Mouse (Mus musculus) hindbrain, embryonic 16.5 days (tissue): ENCODE results near the gene Armcx4. TPM values are rescaled to one million over a fixed set of nuclear protein-coding genes. Genes with fewer than 3 reads are reported as not detected.
"Not testable (repeated sequence)": the region's sequence is repeated elsewhere in the genome, so short reads cannot be mapped to it uniquely, and the experiment has no call there.

Experiments used
- ATAC-seq: fragments of 200-750 bp; cut with Nextera tagmentation; 2 replicates; pipeline ENCODE4 v1.8.0; 2017; ENCODE audit warnings: moderate TSS enrichment, moderate library complexity
- H3K27ac ChIP-seq: fragments of 300-500 bp; sonication (generic); 2 replicates; pipeline ENCODE4 v1.5.1; 2014; ENCODE audit warnings: low read depth, mild to moderate bottlenecking, control low read depth, low read length, moderate library complexity
- H3K27me3 ChIP-seq: fragments of 300-500 bp; sonication (generic); replicated peaks from 2 replicates; pipeline ENCODE4 v1.6.1; 2014; ENCODE audit warnings: low read length; ENCODE audit not compliant: control insufficient read depth, insufficient read depth
- H3K36me3 ChIP-seq: fragments of 300-500 bp; sonication (generic); 2 replicates; pipeline ENCODE4 v1.6.1; 2014; ENCODE audit warnings: mild to moderate bottlenecking, low read length, moderate library complexity, mixed read lengths; ENCODE audit not compliant: control insufficient read depth, insufficient read depth
- H3K4me1 ChIP-seq: fragments of 300-500 bp; sonication (generic); 2 replicates; pipeline ENCODE4 v1.6.1; 2014; ENCODE audit warnings: low read depth, low read length; ENCODE audit not compliant: control insufficient read depth, insufficient read depth
- H3K4me2 ChIP-seq: fragments of 300-500 bp; sonication (generic); 2 replicates; pipeline ENCODE4 v1.6.1; 2014; ENCODE audit warnings: mild to moderate bottlenecking, low read length, control low read depth, moderate library complexity
- H3K4me3 ChIP-seq: fragments of 300-500 bp; sonication (generic); 2 replicates; pipeline ENCODE4 v1.5.1; 2014; ENCODE audit warnings: mild to moderate bottlenecking, low read length, control low read depth, moderate library complexity
- H3K9ac ChIP-seq: fragments of 300-500 bp; sonication (generic); 2 replicates; pipeline ENCODE4 v1.6.1; 2014; ENCODE audit warnings: low read depth, mild to moderate bottlenecking, control low read depth, low read length, moderate library complexity
- H3K9me3 ChIP-seq: fragments of 300-500 bp; sonication (generic); 2 replicates; pipeline ENCODE4 v1.6.1; 2014; ENCODE audit warnings: mild to moderate bottlenecking, low read length, moderate library complexity; ENCODE audit not compliant: control insufficient read depth
- WGBS: fragments of 180-500 bp; shearing (Covaris S2); extraction: QIAGEN DNeasy Blood & Tissue Kit; methylation state at CpG from one replicate; pipeline ENCODE4 v1.1.7; 2014; 5-methylcytosine and 5-hydroxymethylcytosine counted together
- polyA plus RNA-seq: library from polyadenylated mRNA; unstranded; fragments of >200 nt; fragmentation: Nextera tagmentation; extraction: Ambion mirVana; gene quantifications from 2 replicates; pipeline ENCODE4 v1.2.1, GENCODE M21; 2015

Armcx4 gene
- polyA plus RNA-seq, 1 experiment from 2014 or later: 4.2 TPM

DNA sequence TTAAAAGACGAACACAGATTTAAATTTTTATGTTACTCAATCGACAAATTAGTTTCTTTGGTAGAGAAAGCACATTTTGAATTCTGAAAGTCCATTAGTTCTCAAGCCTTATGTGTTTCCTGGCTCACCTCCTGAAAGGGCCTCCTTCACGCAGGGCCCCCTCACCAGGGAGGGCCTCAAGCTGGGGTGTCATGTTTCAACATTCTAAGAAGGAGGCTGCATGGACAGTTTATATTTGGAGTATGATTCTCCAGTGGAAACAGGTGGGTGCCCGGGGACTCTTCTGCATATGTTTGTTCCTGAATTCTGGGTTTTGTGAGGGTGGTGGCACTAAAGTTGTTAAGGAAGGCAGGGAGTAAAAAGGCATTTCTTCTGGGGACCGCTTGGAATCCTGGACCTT is 1.4 kb upstream of the Armcx4 start:
- H3K4me1 ChIP-seq: no peaks in the 10 kb centered on the region
- H3K27ac ChIP-seq: peak overlapping the region; percentile 66; the same call in 1 of the 2 replicates
- H3K4me2 ChIP-seq: peak overlapping the region; percentile 52
- H3K27me3 ChIP-seq: no peaks in the 10 kb centered on the region
- 41% methylated on average over 5 of the region's 5 CpGs for WGBS
- no peaks in the 10 kb centered on the region for H3K36me3 ChIP-seq
- ATAC-seq: no peak
- peak overlapping the region; percentile 26 for H3K4me3 ChIP-seq
- H3K9me3 ChIP-seq: no peaks in the 10 kb centered on the region
- peak overlapping the region; percentile 38; the same call in 1 of the 2 replicates for H3K9ac ChIP-seq

- H3K4me1 ChIP-seq: no peaks in the 10 kb centered on the region
- peak overlapping the region; percentile 83 for H3K27ac ChIP-seq
- peak overlapping the region; percentile 64 for H3K9ac ChIP-seq
- WGBS: 23% methylated on average over 15 of the region's 16 CpGs
- peak overlapping the region; percentile 61 for H3K4me2 ChIP-seq
- ATAC-seq: peak; percentile 28
- H3K36me3 ChIP-seq: no peaks in the 10 kb centered on the region
- H3K27me3 ChIP-seq: no peaks in the 10 kb centered on the region
- H3K9me3 ChIP-seq: no peaks in the 10 kb centered on the region
- peak overlapping the region; percentile 48 for H3K4me3 ChIP-seq
Observed at GRCm38 (mm10) chrX:134686739-134687171, 436 bp downstream of the Armcx4 start.

- Histone ChIP-seq H3K4me2 (no peak overlapping the region), H3K27me3 (no peaks in the 10 kb centered on the region), H3K9ac (no peak overlapping the region), H3K9me3 (no peaks in the 10 kb centered on the region), H3K4me3 (no peak overlapping the region), H3K27ac (no peak overlapping the region), H3K36me3 (no peaks in the 10 kb centered on the region), H3K4me1 (no peaks in the 10 kb centered on the region)
- WGBS: 77% methylated on average over 2 of the region's 2 CpGs
- ATAC-seq: no peak
Observed at GRCm38 (mm10) chrX:134689676-134690075, 3.4 kb downstream of the Armcx4 start.

DNA sequence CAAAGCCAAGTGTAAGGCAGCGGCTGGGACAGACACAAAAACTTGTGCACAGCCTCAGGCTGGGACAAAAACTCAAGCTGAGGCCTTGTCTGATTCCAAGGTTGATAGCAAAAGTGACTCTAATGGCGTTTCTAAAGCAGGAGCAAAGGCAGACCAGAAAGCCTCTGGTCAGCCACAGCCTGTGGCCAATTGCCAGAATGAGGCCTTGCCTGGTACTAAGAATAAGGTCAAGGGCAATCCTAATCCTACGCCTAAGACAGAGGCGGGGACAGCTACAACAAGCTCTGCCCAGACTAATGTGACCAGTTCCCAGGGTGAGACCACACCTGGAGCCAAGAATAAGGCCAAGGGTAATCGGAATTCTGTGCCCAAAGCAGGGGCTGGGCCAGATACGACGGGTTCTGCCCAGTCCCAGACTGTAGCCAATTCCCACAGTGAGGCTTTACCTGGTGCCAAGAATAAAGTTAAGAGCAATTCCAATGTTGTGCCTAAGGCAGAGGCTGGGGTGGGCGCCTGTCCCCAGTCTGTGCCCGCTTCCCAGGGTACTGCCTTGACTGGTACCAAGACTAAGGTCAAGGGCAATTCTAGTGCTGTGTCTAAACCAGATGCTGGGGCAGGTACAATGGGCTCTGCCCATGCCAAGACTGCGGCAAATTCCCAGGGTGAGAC is 4.7 kb downstream of the Armcx4 start:
- no peaks in the 10 kb centered on the region for H3K27me3 ChIP-seq
- no peaks in the 10 kb centered on the region for H3K9me3 ChIP-seq
- H3K4me3 ChIP-seq: no peak overlapping the region
- no peak overlapping the region for H3K9ac ChIP-seq
- no peak for ATAC-seq
- WGBS: 70% methylated on average over 10 of the region's 10 CpGs
- H3K27ac ChIP-seq: no peak overlapping the region
- no peak overlapping the region for H3K4me2 ChIP-seq
- no peaks in the 10 kb centered on the region for H3K4me1 ChIP-seq
- no peaks in the 10 kb centered on the region; the same call in 1 of the 2 replicates for H3K36me3 ChIP-seq

DNA sequence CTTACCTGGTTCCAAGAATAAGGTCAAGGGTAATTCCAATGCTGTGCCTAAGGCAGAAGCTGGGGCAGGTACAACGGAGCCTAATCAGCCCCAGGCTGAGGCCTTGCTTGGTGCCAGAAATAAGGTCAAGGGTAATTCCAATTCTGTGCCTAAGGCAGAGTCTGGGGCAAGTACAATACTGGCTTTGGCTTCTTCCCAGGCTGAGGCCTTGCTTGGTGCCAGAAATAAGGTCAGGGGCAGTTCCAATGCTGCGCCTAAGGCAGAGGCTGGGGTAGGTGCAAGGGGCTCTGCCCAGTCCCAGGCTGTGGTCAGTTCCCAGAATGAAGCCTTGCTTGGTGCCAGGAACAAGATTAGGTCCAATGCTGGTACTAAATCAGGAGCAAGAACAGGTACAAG is 5.2 kb downstream of the Armcx4 start:
- 86% methylated on average over 2 of the region's 2 CpGs for WGBS
- ATAC-seq: no peak
- H3K4me3 ChIP-seq: no peak overlapping the region
- H3K27me3 ChIP-seq: no peaks in the 10 kb centered on the region
- H3K9ac ChIP-seq: no peak overlapping the region
- H3K9me3 ChIP-seq: no peaks in the 10 kb centered on the region
- H3K36me3 ChIP-seq: no peaks in the 10 kb centered on the region; the same call in 1 of the 2 replicates
- H3K4me1 ChIP-seq: no peaks in the 10 kb centered on the region
- H3K27ac ChIP-seq: no peak overlapping the region
- H3K4me2 ChIP-seq: no peak overlapping the region

DNA sequence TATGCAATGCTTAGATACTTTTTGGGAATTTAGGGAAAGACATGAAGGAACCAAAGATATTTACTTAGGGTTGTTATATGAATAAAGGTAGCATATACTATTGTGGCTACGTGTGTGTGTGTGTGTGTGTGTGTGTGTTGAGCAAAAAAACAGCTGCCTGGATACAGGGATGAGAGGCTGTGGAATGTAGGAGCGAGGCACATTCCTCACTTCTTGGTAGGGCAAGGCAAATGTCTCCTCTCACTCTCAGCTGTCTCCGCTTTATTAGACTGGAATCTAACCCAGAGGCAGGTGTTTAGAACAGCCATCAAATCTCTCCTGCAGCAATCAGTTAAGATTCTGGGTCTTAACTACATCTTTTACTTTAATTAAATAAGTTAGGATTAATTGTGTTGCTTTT is 30.5 kb downstream of the Armcx4 start:
- no peaks in the 10 kb centered on the region for H3K4me1 ChIP-seq
- H3K9ac ChIP-seq: no peak overlapping the region

DNA sequence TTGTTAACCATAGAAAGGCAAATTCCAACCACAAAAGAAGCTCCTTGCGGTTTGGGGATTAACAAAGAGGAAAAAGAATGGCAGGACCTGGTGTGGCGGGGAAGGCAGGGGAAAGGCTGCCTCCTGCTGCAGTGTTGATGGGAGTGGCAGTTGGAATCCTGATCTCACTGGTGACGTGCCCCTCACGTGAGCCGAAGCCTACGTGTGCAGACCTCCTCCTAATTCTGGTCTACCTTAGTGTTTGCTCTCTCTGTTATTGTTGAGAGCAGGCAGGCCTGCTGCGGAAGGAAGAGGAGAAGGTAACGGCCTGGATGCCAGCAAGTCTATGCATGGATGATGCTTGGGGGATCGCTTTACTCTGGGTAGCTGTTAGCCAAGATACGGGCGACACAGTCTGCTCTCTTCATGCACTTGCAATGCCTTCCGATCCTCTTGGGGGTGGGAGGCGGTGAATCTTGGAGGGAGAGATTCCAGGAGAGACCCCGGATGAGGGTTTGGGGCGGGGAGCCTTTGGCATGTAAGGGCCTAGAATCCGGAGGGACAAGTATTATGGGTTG is 31.5 kb downstream of the Armcx4 start, which contains the start of gene Armcx1:
Armcx1 (plus strand) TSS at position 212 of the 557 bp plus-strand sequence.
- H3K36me3 ChIP-seq: peaks cover 4% of the 10 kb centered on the region; the same call in 1 of the 2 replicates
- H3K4me3 ChIP-seq: peak within 1 kb of the TSS; percentile 54
- ATAC-seq: peak; percentile 97
- no peaks in the 10 kb centered on the region for H3K27me3 ChIP-seq
- H3K4me2 ChIP-seq: peak within 1 kb of the TSS; percentile 57
- no peaks in the 10 kb centered on the region for H3K9me3 ChIP-seq
- peak within 1 kb of the TSS; percentile 92 for H3K27ac ChIP-seq
- 12% methylated on average over 16 of the region's 16 CpGs for WGBS
- no peaks in the 10 kb centered on the region for H3K4me1 ChIP-seq
- H3K9ac ChIP-seq: peak within 1 kb of the TSS; percentile 75

More for the DNA sequence above, 30.5 kb downstream of the Armcx4 start:
- no peaks in the 10 kb centered on the region for H3K27me3 ChIP-seq
- H3K9me3 ChIP-seq: no peaks in the 10 kb centered on the region
- H3K36me3 ChIP-seq: peaks cover 4% of the 10 kb centered on the region; the same call in 1 of the 2 replicates
- H3K4me2 ChIP-seq: no peak overlapping the region
- no peak overlapping the region for H3K4me3 ChIP-seq
- H3K27ac ChIP-seq: no peak overlapping the region
- WGBS: 20% methylated on average over 3 of the region's 3 CpGs
- ATAC-seq: no peak

DNA sequence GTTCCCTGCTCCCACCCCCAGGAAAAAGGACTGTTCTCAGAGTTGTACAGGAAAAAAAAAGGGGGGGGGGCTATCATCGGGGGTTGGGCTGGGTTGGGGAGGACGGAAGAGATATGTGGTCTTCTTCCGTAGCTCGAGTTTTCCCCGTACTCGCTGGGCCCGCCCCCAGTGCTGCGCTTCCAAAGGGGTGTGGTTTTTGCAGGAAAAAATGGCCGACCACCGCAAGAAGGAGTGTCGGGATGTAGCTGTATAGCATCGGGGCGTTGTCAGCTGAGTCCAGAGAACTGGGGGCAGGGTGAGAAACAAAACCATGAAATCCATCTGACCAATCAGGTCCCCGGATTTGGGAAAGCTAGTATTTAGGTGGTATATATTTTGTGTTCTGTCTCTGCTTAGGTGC is 32.2 kb downstream of the Armcx4 start:
- H3K9me3 ChIP-seq: no peaks in the 10 kb centered on the region
- H3K36me3 ChIP-seq: peaks cover 4% of the 10 kb centered on the region; the same call in 1 of the 2 replicates
- ATAC-seq: peak; percentile 87
- H3K4me2 ChIP-seq: peak overlapping the region; percentile 57
- no peaks in the 10 kb centered on the region for H3K27me3 ChIP-seq
- peak overlapping the region; percentile 75 for H3K9ac ChIP-seq
- peak overlapping the region; percentile 92 for H3K27ac ChIP-seq
- peak overlapping the region; percentile 54 for H3K4me3 ChIP-seq
- 30% methylated on average over 14 of the region's 14 CpGs for WGBS
- H3K4me1 ChIP-seq: no peaks in the 10 kb centered on the region

- not testable (repeated sequence) for H3K4me3 ChIP-seq, H3K36me3 ChIP-seq, H3K27ac ChIP-seq, H3K4me2 ChIP-seq, H3K27me3 ChIP-seq, H3K9me3 ChIP-seq, H3K9ac ChIP-seq, ATAC-seq, H3K4me1 ChIP-seq
- WGBS: 23% methylated on average over 2 of the region's 2 CpGs
Observed at GRCm38 (mm10) chrX:134723762-134724161, 37.4 kb downstream of the Armcx4 start.
